Mouse (Mus musculus): ENCODE measurements around the gene Phlda2. TPM values are rescaled to one million over a fixed set of nuclear protein-coding genes. Genes with fewer than 3 reads are reported as not detected.

Gene Phlda2
- polyA plus RNA-seq, 1 experiment from 2014 or later: 0.45 TPM

GRCm38 (mm10) chr7:143500912-143501311 is 2.0 kb downstream of the Phlda2 start:
- no peak overlapping the region for H3K9ac ChIP-seq
- WGBS: 32% methylated on average over 2 of the region's 2 CpGs
- ATAC-seq (ENCODE audit: low read depth): no peak
- no peaks in the 10 kb centered on the region for H3K36me3 ChIP-seq
- H3K4me1 ChIP-seq (replicated peaks): peaks cover 18% of the 10 kb centered on the region
- no peak overlapping the region for H3K27ac ChIP-seq (replicated peaks)
- H3K27me3 ChIP-seq: peaks cover 71% of the 10 kb centered on the region
- H3K4me3 ChIP-seq: no peak overlapping the region
- no peaks in the 10 kb centered on the region for H3K9me3 ChIP-seq
- no peak overlapping the region for H3K4me2 ChIP-seq

- no peaks in the 10 kb centered on the region for H3K9me3 ChIP-seq
- 92% methylated on average over 4 of the region's 4 CpGs for WGBS
- no peak overlapping the region for H3K9ac ChIP-seq
- H3K4me3 ChIP-seq: no peak overlapping the region
- peaks cover 18% of the 10 kb centered on the region for H3K4me1 ChIP-seq (replicated peaks)
- peaks cover 52% of the 10 kb centered on the region for H3K27me3 ChIP-seq
- no peaks in the 10 kb centered on the region for H3K36me3 ChIP-seq
- ATAC-seq (ENCODE audit: low read depth): no peak
- H3K27ac ChIP-seq (replicated peaks): no peak overlapping the region
- no peak overlapping the region for H3K4me2 ChIP-seq
Observed at GRCm38 (mm10) chr7:143498584-143498983, 4.4 kb downstream of the Phlda2 start.

GRCm38 (mm10) chr7:143495104-143495961 is 7.6 kb downstream of the Phlda2 start:
- H3K4me2 ChIP-seq: no peak overlapping the region
- no peaks in the 10 kb centered on the region for H3K4me1 ChIP-seq (replicated peaks)
- 85% methylated on average over 8 of the region's 8 CpGs for WGBS
- H3K27ac ChIP-seq (replicated peaks): no peak overlapping the region
- H3K9ac ChIP-seq: no peak overlapping the region
- no peak overlapping the region for H3K4me3 ChIP-seq
- peaks cover 20% of the 10 kb centered on the region for H3K27me3 ChIP-seq
- H3K9me3 ChIP-seq: no peaks in the 10 kb centered on the region
- no peak for ATAC-seq (ENCODE audit: low read depth)
- H3K36me3 ChIP-seq: no peaks in the 10 kb centered on the region

- no peak for ATAC-seq (ENCODE audit: low read depth)
Observed at GRCm38 (mm10) chr7:143493616-143494126, 9.3 kb downstream of the Phlda2 start.

GRCm38 (mm10) chr7:143489735-143490134 is 13.2 kb downstream of the Phlda2 start:
- H3K36me3 ChIP-seq: no peaks in the 10 kb centered on the region
- no peaks in the 10 kb centered on the region for H3K9me3 ChIP-seq
- WGBS: 80% methylated on average over 6 of the region's 6 CpGs
- H3K27ac ChIP-seq (replicated peaks): no peak overlapping the region
- H3K27me3 ChIP-seq: 0 out of 2 replicates have a peak, but pooled peaks cover 12% of the 10 kb centered on the region
- H3K4me3 ChIP-seq: no peak overlapping the region
- H3K9ac ChIP-seq: no peak overlapping the region
- no peak for ATAC-seq (ENCODE audit: low read depth)
- H3K4me1 ChIP-seq (replicated peaks): no peaks in the 10 kb centered on the region
- H3K4me2 ChIP-seq: no peak overlapping the region

More at GRCm38 (mm10) chr7:143493616-143494126, 9.3 kb downstream of the Phlda2 start:
- Histone ChIP-seq H3K27ac (replicated peaks) (no peak overlapping the region), H3K4me1 (replicated peaks) (no peaks in the 10 kb centered on the region), H3K4me2 (no peak overlapping the region), H3K4me3 (no peak overlapping the region), H3K27me3 (peaks cover 12% of the 10 kb centered on the region; the same call in 1 of the 2 replicates), H3K9ac (no peak overlapping the region), H3K9me3 (no peaks in the 10 kb centered on the region), H3K36me3 (no peaks in the 10 kb centered on the region)
- 90% methylated on average over 6 of the region's 6 CpGs for WGBS

GRCm38 (mm10) chr7:143482541-143482940 is 20.4 kb downstream of the Phlda2 start:
- Histone ChIP-seq H3K27ac (replicated peaks) (no peak overlapping the region), H3K4me2 (no peak overlapping the region)
- 10% methylated on average over 6 of the region's 6 CpGs for WGBS

GRCm38 (mm10) chr7:143481806-143482387 is 21.1 kb downstream of the Phlda2 start:
- no peak overlapping the region for H3K4me2 ChIP-seq
- no peaks in the 10 kb centered on the region for H3K27me3 ChIP-seq
- no peaks in the 10 kb centered on the region for H3K9me3 ChIP-seq
- 0 out of 2 replicates have a peak, but pooled peaks cover 6% of the 10 kb centered on the region for H3K4me1 ChIP-seq (replicated peaks)
- 57% methylated on average over 5 of the region's 5 CpGs for WGBS
- no peak overlapping the region for H3K4me3 ChIP-seq
- H3K36me3 ChIP-seq: no peaks in the 10 kb centered on the region
- no peak overlapping the region for H3K9ac ChIP-seq
- no peak overlapping the region for H3K27ac ChIP-seq (replicated peaks)
- ATAC-seq (ENCODE audit: low read depth): no peak

More at GRCm38 (mm10) chr7:143482541-143482940, 20.4 kb downstream of the Phlda2 start:
- no peak for ATAC-seq (ENCODE audit: low read depth)
- Histone ChIP-seq H3K4me1 (replicated peaks) (0 out of 2 replicates have a peak, but pooled peaks cover 6% of the 10 kb centered on the region), H3K9me3 (no peaks in the 10 kb centered on the region), H3K36me3 (no peaks in the 10 kb centered on the region), H3K4me3 (no peak overlapping the region), H3K27me3 (no peaks in the 10 kb centered on the region), H3K9ac (no peak overlapping the region)

- H3K4me3 ChIP-seq: no peak overlapping the region
- 0 out of 2 replicates have a peak, but pooled peaks cover 6% of the 10 kb centered on the region for H3K4me1 ChIP-seq (replicated peaks)
- no peaks in the 10 kb centered on the region for H3K36me3 ChIP-seq
- no peak for ATAC-seq (ENCODE audit: low read depth)
- H3K27ac ChIP-seq (replicated peaks): no peak overlapping the region
- no peaks in the 10 kb centered on the region for H3K9me3 ChIP-seq
- H3K4me2 ChIP-seq: no peak overlapping the region
- no peak overlapping the region for H3K9ac ChIP-seq
- 36% methylated on average over 13 of the region's 13 CpGs for WGBS
- H3K27me3 ChIP-seq: no peaks in the 10 kb centered on the region
Observed at GRCm38 (mm10) chr7:143480498-143480897, 22.5 kb downstream of the Phlda2 start.

- Histone ChIP-seq H3K27me3 (no peaks in the 10 kb centered on the region; the same call in 1 of the 2 replicates), H3K4me1 (replicated peaks) (0 out of 2 replicates have a peak, but pooled peaks cover 4% of the 10 kb centered on the region), H3K4me2 (no peak overlapping the region), H3K27ac (replicated peaks) (no peak overlapping the region), H3K4me3 (no peak overlapping the region), H3K9ac (no peak overlapping the region), H3K9me3 (no peaks in the 10 kb centered on the region), H3K36me3 (no peaks in the 10 kb centered on the region)
- 85% methylated on average over 5 of the region's 5 CpGs for WGBS
- no peak for ATAC-seq (ENCODE audit: low read depth)
Observed at GRCm38 (mm10) chr7:143477800-143478199, 25.1 kb downstream of the Phlda2 start.

- no peak for ATAC-seq (ENCODE audit: low read depth)
Observed at GRCm38 (mm10) chr7:143476702-143477335, 26.1 kb downstream of the Phlda2 start.

GRCm38 (mm10) chr7:143475876-143476275 is 27.1 kb downstream of the Phlda2 start:
- Histone ChIP-seq H3K4me3 (no peak overlapping the region), H3K9ac (no peak overlapping the region), H3K4me1 (replicated peaks) (no peaks in the 10 kb centered on the region), H3K9me3 (no peaks in the 10 kb centered on the region), H3K27me3 (no peaks in the 10 kb centered on the region; the same call in 1 of the 2 replicates), H3K4me2 (no peak overlapping the region), H3K27ac (replicated peaks) (no peak overlapping the region), H3K36me3 (no peaks in the 10 kb centered on the region)
- ATAC-seq (ENCODE audit: low read depth): no peak
- 77% methylated on average over 11 of the region's 11 CpGs for WGBS

More at GRCm38 (mm10) chr7:143476702-143477335, 26.1 kb downstream of the Phlda2 start:
- 86% methylated on average over 3 of the region's 3 CpGs for WGBS
- Histone ChIP-seq H3K36me3 (no peaks in the 10 kb centered on the region), H3K4me1 (replicated peaks) (no peaks in the 10 kb centered on the region), H3K4me2 (no peak overlapping the region), H3K27me3 (no peaks in the 10 kb centered on the region; the same call in 1 of the 2 replicates), H3K27ac (replicated peaks) (no peak overlapping the region), H3K9ac (no peak overlapping the region), H3K4me3 (no peak overlapping the region), H3K9me3 (no peaks in the 10 kb centered on the region)

GRCm38 (mm10) chr7:143474811-143475210 is 28.1 kb downstream of the Phlda2 start:
- ATAC-seq (ENCODE audit: low read depth): no peak
- Histone ChIP-seq H3K36me3 (no peaks in the 10 kb centered on the region), H3K4me1 (replicated peaks) (no peaks in the 10 kb centered on the region), H3K27me3 (no peaks in the 10 kb centered on the region; the same call in 1 of the 2 replicates), H3K9me3 (no peaks in the 10 kb centered on the region), H3K27ac (replicated peaks) (no peak overlapping the region), H3K9ac (no peak overlapping the region), H3K4me3 (no peak overlapping the region), H3K4me2 (no peak overlapping the region)
- 29% methylated on average over 10 of the region's 10 CpGs for WGBS

Measured in neural tube, embryonic 13.5 days (tissue).